Mouse (Mus musculus): Measurements from ENCODE around the gene Zfp932.
A peak's percentile ranks its signal among the peaks of the same experiment; 100 is the strongest.
"Not testable (repeated sequence)": the region's sequence is repeated elsewhere in the genome, so short reads cannot be mapped to it uniquely, and the experiment has no call there.

Gene Zfp932

DNA sequence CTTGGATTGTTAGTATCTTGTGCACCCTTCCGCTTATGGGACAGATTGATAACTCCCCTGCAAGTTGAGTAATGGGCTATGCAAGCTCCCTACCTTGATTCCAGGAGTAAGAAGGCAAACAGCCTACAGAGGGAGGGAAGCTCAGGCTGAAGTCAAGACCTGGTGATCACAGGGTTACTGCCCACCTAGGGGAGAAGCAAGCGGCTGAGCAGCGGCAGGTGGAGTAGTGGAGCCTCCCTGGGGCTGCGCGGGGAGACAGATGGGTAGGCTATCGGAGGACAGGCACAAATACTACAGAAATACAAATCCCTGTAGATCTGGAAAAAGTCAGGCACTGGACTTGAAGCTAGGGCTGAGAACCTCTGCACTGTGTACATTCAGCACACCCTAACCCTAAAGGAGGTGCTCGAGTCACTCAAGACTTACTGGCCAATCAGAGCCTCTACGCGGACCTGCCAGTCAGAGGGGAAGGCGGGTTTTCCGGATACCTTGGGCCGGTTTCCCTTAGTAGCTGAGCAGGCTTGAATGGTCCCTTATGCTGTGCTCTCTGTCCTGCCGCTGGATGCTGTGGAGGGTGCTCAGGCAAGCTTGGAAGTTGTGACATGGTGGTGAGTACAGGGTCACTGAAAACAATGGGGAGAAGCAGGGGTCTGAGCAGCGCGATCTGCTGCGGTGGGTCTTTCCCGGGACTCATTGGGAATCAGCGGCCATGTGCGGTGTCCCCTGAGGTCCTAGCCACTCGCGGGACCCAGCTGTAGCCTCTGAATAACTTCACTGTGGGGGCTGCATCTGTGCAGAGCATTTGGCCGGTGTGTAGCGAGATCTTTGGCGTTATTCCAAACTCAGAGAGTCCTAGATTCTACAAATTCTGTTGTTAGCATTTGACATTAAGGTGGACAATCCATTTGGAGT, at the start of gene Zfp932:
Zfp932 (plus strand) TSS at position 496 of the 912 bp plus-strand sequence.
- DNase-seq (ENCODE audit: low read depth, low spot score): peak; percentile 75

DNA sequence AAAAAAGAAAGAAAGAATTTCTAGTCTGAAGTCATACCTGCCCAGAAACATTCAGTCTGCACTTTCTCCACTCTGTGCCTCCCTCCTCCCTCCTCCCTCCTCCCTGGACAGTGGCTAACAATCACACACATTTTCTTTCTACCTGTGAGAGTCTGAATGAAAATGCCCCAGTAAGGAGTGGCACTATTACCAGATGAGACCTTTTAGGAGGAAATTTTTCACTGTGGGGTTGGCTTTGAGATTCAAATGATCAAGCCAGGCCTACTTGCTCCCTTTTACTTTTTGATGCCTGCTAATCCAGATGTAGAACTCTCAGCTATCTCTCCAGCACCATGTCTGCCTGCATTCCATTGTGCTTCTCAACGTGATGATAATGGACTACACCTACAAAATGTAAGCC, 46.0 kb upstream of the Zfp932 start:
- DNase-seq (ENCODE audit: low read depth, low spot score): no peak

DNA sequence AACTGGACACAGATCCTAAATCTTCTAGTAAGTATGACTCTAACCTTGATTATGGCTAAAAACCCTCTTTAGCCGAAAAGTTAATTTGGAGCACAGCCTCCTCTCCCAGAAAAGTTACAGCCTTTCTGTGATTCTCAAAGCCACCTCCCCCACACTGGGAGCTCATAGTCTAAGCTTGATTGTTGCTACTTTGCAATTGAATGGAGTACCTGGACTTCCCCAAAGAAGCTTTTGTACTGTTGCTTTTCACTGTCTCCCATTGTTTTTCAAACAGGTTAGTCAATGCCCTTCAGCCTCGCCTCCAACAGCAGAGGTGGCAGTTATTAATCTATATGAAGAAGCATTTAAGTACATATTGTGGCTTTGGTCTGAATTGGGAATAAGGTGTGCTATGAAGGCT, 15.6 kb upstream of the Zfp932 start:
- DNase-seq (ENCODE audit: low read depth, low spot score): not testable (repeated sequence)

DNA sequence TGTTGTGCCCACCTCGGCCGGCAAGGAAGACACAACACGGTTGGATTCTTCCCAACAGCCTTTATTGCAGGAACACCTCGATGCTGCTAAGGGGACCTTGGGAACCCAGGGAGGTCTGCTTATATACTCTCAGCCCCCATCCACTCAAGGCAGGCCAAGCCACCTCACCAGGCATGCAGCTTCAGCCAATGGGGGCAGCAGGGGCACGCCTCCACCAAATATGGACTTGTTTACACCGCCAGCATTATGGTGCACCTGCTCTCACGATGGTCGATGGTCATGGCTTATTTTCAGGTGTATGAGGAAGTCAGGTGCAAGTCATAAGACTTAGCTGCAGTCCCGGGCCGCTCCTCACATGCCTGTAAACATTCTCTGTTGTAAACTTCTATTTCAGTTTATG, 860 bp upstream of the Zfp932 start:
- not testable (repeated sequence) for DNase-seq (ENCODE audit: low read depth, low spot score)

DNA sequence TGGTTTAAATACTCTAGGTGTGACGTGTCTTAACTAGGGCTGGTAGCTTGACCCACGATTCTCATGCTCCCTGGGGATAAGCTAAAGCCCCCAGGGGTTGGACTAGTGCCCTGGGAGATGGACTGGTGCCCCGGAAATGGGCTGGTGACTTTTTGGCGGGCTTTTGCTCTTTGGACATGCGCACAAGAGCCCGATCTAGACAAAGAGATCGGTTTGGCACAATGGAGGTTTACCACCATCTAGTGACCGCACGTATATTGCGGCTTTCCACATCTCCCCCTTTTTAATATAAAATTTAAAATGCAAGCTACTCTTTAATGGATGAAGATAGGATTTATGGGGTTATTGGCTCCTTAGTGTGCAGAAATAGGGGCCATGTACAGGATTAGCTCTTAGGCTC, 19.5 kb downstream of the Zfp932 start:
- not testable (repeated sequence) for DNase-seq (ENCODE audit: low read depth, low spot score)

DNA sequence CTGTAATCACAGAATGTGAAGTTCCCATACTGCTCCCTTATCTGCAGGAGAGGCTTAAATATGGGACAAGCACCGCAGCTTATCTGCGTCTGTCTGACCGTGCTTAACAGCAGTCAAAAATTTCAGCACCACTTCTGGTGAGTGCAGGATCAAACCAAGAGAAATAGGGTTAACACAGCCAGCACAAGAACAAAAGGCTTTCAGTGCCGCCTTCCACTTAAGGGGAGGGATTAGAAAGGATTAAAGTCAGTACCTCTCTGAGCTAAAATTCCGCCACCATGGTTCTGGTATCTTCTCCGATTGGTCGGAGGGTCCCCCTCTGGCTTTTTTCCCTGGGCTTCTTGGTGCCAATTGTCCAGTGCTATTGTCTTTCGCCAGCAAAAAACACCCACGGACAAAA, 27.0 kb downstream of the Zfp932 start:
- no peak for DNase-seq (ENCODE audit: low read depth, low spot score)

DNA sequence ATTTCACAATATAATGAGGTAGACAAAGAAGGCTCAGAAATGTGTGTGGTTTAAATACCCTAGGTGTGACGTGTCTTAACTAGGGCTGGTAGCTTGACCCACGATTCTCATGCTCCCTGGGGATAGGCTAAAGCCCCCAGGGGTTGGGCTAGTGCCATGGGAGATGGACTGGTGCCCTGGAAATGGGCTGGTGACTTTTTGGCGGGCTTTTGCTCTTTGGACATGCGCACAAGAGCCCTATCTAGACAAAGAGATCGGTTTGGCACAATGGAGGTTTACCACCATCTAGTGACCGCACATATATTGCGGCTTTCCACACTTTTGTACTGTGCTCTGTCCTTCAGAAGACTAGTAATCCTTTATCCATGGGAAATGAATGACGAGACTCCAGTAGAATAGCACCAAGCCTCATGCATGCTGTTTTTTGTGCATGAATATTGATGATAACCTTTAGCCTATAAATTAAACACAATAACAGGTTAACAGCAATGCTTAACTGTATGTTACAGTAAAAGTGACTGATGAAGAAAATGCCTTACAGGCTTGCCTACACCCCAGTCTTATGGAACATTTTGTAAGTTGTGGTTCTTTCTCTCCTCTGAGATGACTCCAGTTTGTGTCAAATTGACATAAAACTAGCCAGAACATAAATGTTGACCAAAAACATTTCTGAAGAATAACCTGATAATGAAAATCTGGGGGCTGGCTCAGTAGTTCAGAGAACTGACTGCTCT, 27.5 kb downstream of the Zfp932 start:
- DNase-seq (ENCODE audit: low read depth, low spot score): not testable (repeated sequence)

DNA sequence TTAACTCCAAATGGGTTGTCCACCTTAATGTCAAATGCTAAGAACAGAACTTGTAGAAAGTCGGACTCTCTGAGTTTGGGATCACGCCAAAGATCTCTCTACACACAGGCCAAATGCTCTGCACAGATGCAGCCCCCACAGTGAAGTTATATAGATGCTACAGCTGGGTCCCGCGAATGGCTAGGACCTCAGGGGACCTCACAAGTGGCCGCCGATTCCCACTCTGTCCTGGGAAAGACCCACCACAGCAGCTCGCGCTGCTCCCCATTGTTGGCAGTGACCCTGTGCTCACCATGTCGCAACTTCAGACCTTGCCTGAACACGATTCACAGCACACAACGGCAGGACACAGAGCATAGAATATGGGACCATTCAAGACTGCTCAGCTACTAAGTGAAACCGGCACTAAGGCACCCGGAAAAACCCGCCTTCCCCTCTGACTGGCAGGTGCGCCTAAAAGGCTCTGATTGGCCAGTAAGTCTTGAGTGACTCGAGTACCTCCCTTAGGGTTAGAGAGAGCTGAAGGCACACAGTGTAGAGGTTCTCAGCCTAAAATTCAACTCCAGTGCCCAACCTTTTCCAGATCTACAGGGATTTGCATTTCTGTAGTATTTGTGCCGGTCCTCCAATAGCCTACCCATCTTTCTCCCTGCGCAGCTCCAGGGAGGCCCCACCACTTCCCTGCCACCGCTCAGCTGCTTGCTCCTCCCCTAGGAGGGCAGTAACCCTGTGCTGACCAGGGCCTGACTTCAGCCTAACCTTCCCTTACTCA, 61.5 kb downstream of the Zfp932 start:
- DNase-seq (ENCODE audit: low read depth, low spot score): peak; percentile 77
